Mouse (Mus musculus) 3134 (cell line): ENCODE results near the gene Mxi1.

ENCODE experiments used
- DNase-seq: peaks from one replicate; pipeline ENCODE4 v3.0.0-alpha.2; 2011; ENCODE audit warnings: low spot score; ENCODE audit not compliant: insufficient read length; ENCODE audit errors: extremely low read depth

Mxi1 gene

GRCm38 (mm10) chr19:53415198-53415597 lies 104.9 kb downstream of the Mxi1 start:
- DNase-seq: no peak

- peak; percentile 38 for DNase-seq
Observed at GRCm38 (mm10) chr19:53419834-53420233, 109.5 kb downstream of the Mxi1 start.

GRCm38 (mm10) chr19:53420924-53421582 lies 110.7 kb downstream of the Mxi1 start:
- peak; percentile 74 for DNase-seq

GRCm38 (mm10) chr19:53421583-53422188 lies 111.4 kb downstream of the Mxi1 start:
- DNase-seq: no peak

- DNase-seq: no peak
Observed at GRCm38 (mm10) chr19:53422358-53423308, 112.3 kb downstream of the Mxi1 start.

- DNase-seq: no peak
Observed at GRCm38 (mm10) chr19:53423341-53423753, 113.0 kb downstream of the Mxi1 start.

GRCm38 (mm10) chr19:53423816-53424465 lies 113.6 kb downstream of the Mxi1 start:
- no peak for DNase-seq

GRCm38 (mm10) chr19:53424629-53425028 lies 114.3 kb downstream of the Mxi1 start:
- DNase-seq: no peak
